Mouse (Mus musculus) c-Kit-positive CD71-positive TER-119-negative erythroid progenitor cells, embryonic 14.5 days (primary cell): ENCODE data around the gene Rdh13.
"Not testable (repeated sequence)": the region's sequence is repeated elsewhere in the genome, so short reads cannot be mapped to it uniquely, and the experiment has no call there.

Experiments
- DNase-seq: peaks from one replicate; pipeline ENCODE4 v3.0.0-alpha.2; 2013; ENCODE audit warnings: low read depth

Rdh13 gene

GRCm38 (mm10) chr7:4432026-4432425 lies 13.4 kb downstream of the Rdh13 start:
- DNase-seq = no peak

- DNase-seq = peak; percentile 55
Measured at GRCm38 (mm10) chr7:4431548-4431947, 13.9 kb downstream of the Rdh13 start.

GRCm38 (mm10) chr7:4430246-4430844 lies 15.1 kb downstream of the Rdh13 start:
- DNase-seq = no peak

GRCm38 (mm10) chr7:4427161-4427912 lies 18.1 kb downstream of the Rdh13 start:
- peak; percentile 90 for DNase-seq

GRCm38 (mm10) chr7:4420230-4420629 lies 25.2 kb downstream of the Rdh13 start:
- DNase-seq = no peak

GRCm38 (mm10) chr7:4419681-4420080 lies 25.8 kb downstream of the Rdh13 start:
- no peak for DNase-seq

GRCm38 (mm10) chr7:4412406-4412805 lies 33.0 kb downstream of the Rdh13 start:
- not testable (repeated sequence) for DNase-seq

- DNase-seq = no peak
Measured at GRCm38 (mm10) chr7:4397730-4398129, 47.7 kb downstream of the Rdh13 start, which contains the start of gene Gp6. TSS of gene Gp6 (minus strand) at chr7:4397744.
